Mouse (Mus musculus) MN1 (cell line): ENCODE measurements around the gene Mreg.
"Not testable (repeated sequence)": the region's sequence is repeated elsewhere in the genome, so short reads cannot be mapped to it uniquely, and the experiment has no call there.

Experiments used
- DNase-seq: peaks from one replicate; pipeline ENCODE4 v3.0.0-alpha.2; 2016; ENCODE audit warnings: low spot score

Mreg gene

GRCm38 (mm10) chr1:72211701-72212699 lies at the start of gene Mreg:
Mreg (minus strand) TSS chr1:72212307.
- DNase-seq: peak; percentile 84

- DNase-seq: peak; percentile 25
Observed at GRCm38 (mm10) chr1:72256381-72257256, 44.5 kb upstream of the Mreg start.

- no peak for DNase-seq
Observed at GRCm38 (mm10) chr1:72255854-72256175, 43.7 kb upstream of the Mreg start.

- DNase-seq: peak; percentile 82
Observed at GRCm38 (mm10) chr1:72255062-72255853, 43.2 kb upstream of the Mreg start.

GRCm38 (mm10) chr1:72254545-72255061 lies 42.5 kb upstream of the Mreg start:
- peak; percentile 95 for DNase-seq

GRCm38 (mm10) chr1:72253881-72254491 lies 41.9 kb upstream of the Mreg start:
- no peak for DNase-seq

GRCm38 (mm10) chr1:72251806-72252205 lies 39.7 kb upstream of the Mreg start:
- DNase-seq: no peak

GRCm38 (mm10) chr1:72248226-72248737 lies 36.2 kb upstream of the Mreg start:
- DNase-seq: not testable (repeated sequence)

- DNase-seq: peak; percentile 88
Observed at GRCm38 (mm10) chr1:72244317-72245036, 32.4 kb upstream of the Mreg start.

GRCm38 (mm10) chr1:72243656-72244316 lies 31.7 kb upstream of the Mreg start:
- DNase-seq: peak; percentile 98

GRCm38 (mm10) chr1:72242581-72243143 lies 30.6 kb upstream of the Mreg start:
- DNase-seq: no peak

GRCm38 (mm10) chr1:72239113-72239512 lies 27.0 kb upstream of the Mreg start:
- DNase-seq: not testable (repeated sequence)

- no peak for DNase-seq
Observed at GRCm38 (mm10) chr1:72238016-72238580, 26.0 kb upstream of the Mreg start.

- peak; percentile 79 for DNase-seq
Observed at GRCm38 (mm10) chr1:72237007-72237775, 25.1 kb upstream of the Mreg start.

GRCm38 (mm10) chr1:72236363-72237006 lies 24.4 kb upstream of the Mreg start:
- DNase-seq: peak; percentile 83

- DNase-seq: not testable (repeated sequence)
Observed at GRCm38 (mm10) chr1:72232592-72232991, 20.5 kb upstream of the Mreg start.

GRCm38 (mm10) chr1:72228974-72229373 lies 16.9 kb upstream of the Mreg start:
- DNase-seq: peak; percentile 45

- peak; percentile 33 for DNase-seq
Observed at GRCm38 (mm10) chr1:72227546-72227945, 15.4 kb upstream of the Mreg start.
